Mouse (Mus musculus) myocyte (in vitro differentiated cells): ENCODE measurements around the gene Cntnap1. TPM values are rescaled to one million over a fixed set of nuclear protein-coding genes. Genes with fewer than 3 reads are reported as not detected.
"Not testable (repeated sequence)": the region's sequence is repeated elsewhere in the genome, so short reads cannot be mapped to it uniquely, and the experiment has no call there.

Experiments used
- H3K27me3 ChIP-seq: one replicate; pipeline ENCODE4 v1.6.1; 2011; ENCODE audit not compliant: control insufficient read depth, insufficient read depth, insufficient read length
- H3K36me3 ChIP-seq: one replicate; pipeline ENCODE4 v1.6.1; 2011; ENCODE audit not compliant: control insufficient read depth, insufficient read depth
- H3K4me2 ChIP-seq: one replicate; pipeline ENCODE4 v1.6.1; 2011; ENCODE audit warnings: low read depth, control low read depth
- H3K4me3 ChIP-seq: one replicate; pipeline ENCODE4 v1.5.1; 2011; ENCODE audit warnings: mild to moderate bottlenecking, control low read depth, moderate library complexity
- H3K79me2 ChIP-seq: one replicate; pipeline ENCODE4 v1.6.1; 2011; ENCODE audit not compliant: control insufficient read depth, insufficient read depth
- H3ac ChIP-seq: one replicate; pipeline ENCODE4 v1.6.1; 2011; ENCODE audit not compliant: control insufficient read depth, insufficient read length
- CEBPB ChIP-seq: IDR thresholded peaks from 2 replicates; pipeline ENCODE4 v1.6.1; 2011; ENCODE audit warnings: mild to moderate bottlenecking, moderate library complexity; ENCODE audit not compliant: poor library complexity, insufficient read depth, severe bottlenecking
- E2F4 ChIP-seq: IDR thresholded peaks from one replicate; pipeline ENCODE4 v1.6.1; 2011; ENCODE audit warnings: mild to moderate bottlenecking, control low read depth, moderate library complexity; ENCODE audit not compliant: insufficient read depth
- MAX ChIP-seq: IDR thresholded peaks from one replicate; pipeline ENCODE4 v1.6.1; 2011; ENCODE audit warnings: low read depth, mild to moderate bottlenecking, control low read depth
- MYOD1 ChIP-seq, 3 experiments: IDR thresholded peaks; one replicate each; pipeline ENCODE4 v1.6.1; 2011; ENCODE audit warnings: control low read depth in 2 of 3, low read depth in 2 of 3, mild to moderate bottlenecking in 2 of 3, moderate library complexity in 1 of 3; ENCODE audit not compliant: insufficient read length in 2 of 3, control insufficient read depth in 1 of 3
- MYOG ChIP-seq, 3 experiments: IDR thresholded peaks; one replicate each; pipeline ENCODE4 v1.6.1; 2011; ENCODE audit warnings: control low read depth in 2 of 3, low read depth in 2 of 3, mild to moderate bottlenecking in 2 of 3; ENCODE audit not compliant: insufficient read length in 2 of 3, control insufficient read depth in 1 of 3, insufficient read depth in 1 of 3
- POLR2A ChIP-seq: IDR thresholded peaks from one replicate; pipeline ENCODE4 v1.6.1; 2011; ENCODE audit warnings: low read depth, mild to moderate bottlenecking, control low read depth, moderate library complexity; ENCODE audit not compliant: insufficient read length
- POLR2AphosphoS2 ChIP-seq: IDR thresholded peaks from one replicate; pipeline ENCODE4 v1.6.1; 2011; ENCODE audit warnings: low read depth, control low read depth; ENCODE audit not compliant: insufficient read length
- REST ChIP-seq: IDR thresholded peaks from one replicate; pipeline ENCODE4 v1.6.1; 2011; ENCODE audit warnings: mild to moderate bottlenecking, control low read depth, moderate library complexity; ENCODE audit not compliant: insufficient read depth, insufficient read length
- SRF ChIP-seq: IDR thresholded peaks from one replicate; pipeline ENCODE4 v1.6.1; 2011; ENCODE audit warnings: low read depth; ENCODE audit not compliant: control insufficient read depth, insufficient read length
- TCF12 ChIP-seq: IDR thresholded peaks from one replicate; pipeline ENCODE4 v1.6.1; 2011; ENCODE audit warnings: mild to moderate bottlenecking, control low read depth; ENCODE audit not compliant: poor library complexity, insufficient read depth, severe bottlenecking
- TCF3 ChIP-seq: IDR thresholded peaks from one replicate; pipeline ENCODE4 v1.6.1; 2011; ENCODE audit warnings: low read depth, control low read depth; ENCODE audit not compliant: insufficient read length
- USF1 ChIP-seq: IDR thresholded peaks from one replicate; pipeline ENCODE4 v1.6.1; 2011; ENCODE audit warnings: low read depth, mild to moderate bottlenecking, control low read depth, moderate library complexity
- polyA plus RNA-seq: library from polyadenylated mRNA; unstranded; fragments of >200 nt; fragmentation: generic; extraction: Trizol; gene quantifications from one replicate; pipeline ENCODE4 v1.2.1, GENCODE M21; 2012; ENCODE audit warnings: missing spikeins

The Cntnap1 gene
- polyA plus RNA-seq: 1.3 TPM

DNA sequence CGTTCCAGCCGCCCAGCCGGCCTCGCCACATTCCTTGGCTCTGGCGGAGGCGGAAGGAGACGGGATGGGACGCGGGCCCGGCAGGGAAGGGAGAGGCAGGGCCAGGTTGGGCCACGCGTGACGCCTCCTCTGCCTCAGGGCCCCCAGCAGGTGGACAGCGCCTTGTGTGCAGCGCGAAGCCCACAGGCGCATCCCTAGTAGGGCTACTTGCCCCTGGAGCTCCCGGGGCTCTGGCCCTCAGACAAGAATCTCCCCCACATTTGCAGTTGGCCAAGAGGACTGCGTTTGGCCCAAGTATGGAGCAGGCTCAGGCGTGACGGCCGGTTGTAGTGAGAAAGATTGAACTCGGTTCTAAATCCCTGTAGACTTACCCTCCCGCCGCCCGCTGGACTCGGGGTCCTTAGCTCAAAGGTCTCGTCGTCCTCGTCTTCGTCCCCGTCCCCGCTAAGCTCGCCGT, at the start of gene Cntnap1:
Cntnap1 (plus strand) TSS at position 170 of the 457 bp plus-strand sequence.
- H3K27me3 ChIP-seq: no peaks in the 10 kb centered on the region
- H3K4me2 ChIP-seq: peak within 1 kb of the TSS; percentile 97
- peak within 1 kb of the TSS; percentile 81 for H3ac ChIP-seq
- H3K36me3 ChIP-seq: peaks cover 26% of the 10 kb centered on the region
- H3K79me2 ChIP-seq: peaks cover 24% of the 10 kb centered on the region
- peak within 1 kb of the TSS; percentile 99 for H3K4me3 ChIP-seq
- TF ChIP-seq SRF: no peak
- peak in 1 of 3 experiments; percentile 55 for TF ChIP-seq MYOG (IDR thresholded peaks at IDR 0.05; ENCODE audit: control insufficient read depth in 1 of 3, insufficient read depth in 1 of 3, insufficient read length in 2 of 3, low read depth in 2 of 3)
- TF ChIP-seq TCF3: no peak
- no peak for TF ChIP-seq USF1
- TF ChIP-seq TCF12: no peak
- TF ChIP-seq POLR2AphosphoS2: peak; percentile 58
- TF ChIP-seq POLR2A: peak; percentile 60
- TF ChIP-seq CEBPB: no peak
- TF ChIP-seq MYOD1 (IDR thresholded peaks at IDR 0.05; ENCODE audit: control insufficient read depth in 1 of 3, insufficient read length in 2 of 3, low read depth in 2 of 3): peak in 2 of 3 experiments; percentile 12 to 73
- TF ChIP-seq MAX: no peak
- peak; percentile 68 for TF ChIP-seq REST
- no peak for TF ChIP-seq E2F4

DNA sequence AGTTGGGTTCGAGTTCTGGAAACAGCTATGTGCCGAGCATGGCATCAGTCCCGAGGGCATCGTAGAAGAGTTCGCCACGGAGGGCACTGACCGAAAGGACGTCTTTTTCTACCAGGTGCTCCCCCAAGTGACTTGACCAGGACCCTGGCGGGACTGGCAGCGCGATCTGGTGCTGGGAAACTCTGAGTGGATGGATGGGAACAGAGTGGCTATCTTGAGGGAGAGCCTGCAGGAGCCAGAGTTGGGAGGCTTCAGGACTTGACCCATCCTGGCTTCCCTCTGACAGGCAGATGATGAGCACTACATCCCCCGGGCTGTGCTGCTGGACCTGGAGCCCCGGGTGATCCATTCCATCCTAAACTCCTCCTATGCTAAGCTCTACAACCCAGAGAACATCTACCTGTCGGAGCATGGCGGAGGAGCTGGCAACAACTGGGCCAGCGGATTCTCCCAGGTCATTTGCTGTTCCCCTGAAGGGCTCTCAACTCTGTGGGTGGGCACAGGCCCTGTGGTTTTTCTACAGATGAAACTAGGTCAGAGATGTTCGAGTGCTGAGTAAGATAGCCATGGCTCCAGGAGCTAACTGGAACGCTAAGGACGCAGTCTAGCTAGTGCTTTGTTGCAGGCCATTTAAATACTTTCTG, 49.7 kb upstream of the Cntnap1 start:
- Histone ChIP-seq H3K36me3 (peaks cover 18% of the 10 kb centered on the region), H3K4me3 (peak overlapping the region; percentile 72), H3K27me3 (no peaks in the 10 kb centered on the region), H3K79me2 (peaks cover 49% of the 10 kb centered on the region), H3ac (peak overlapping the region; percentile 23), H3K4me2 (peak overlapping the region; percentile 79)
- TF ChIP-seq POLR2A (no peak), CEBPB (no peak), TCF12 (no peak), MYOD1 (IDR thresholded peaks at IDR 0.05; ENCODE audit: control insufficient read depth in 1 of 3, insufficient read length in 2 of 3, low read depth in 2 of 3) (no peak), E2F4 (no peak), TCF3 (no peak), REST (no peak), USF1 (no peak), POLR2AphosphoS2 (no peak), MAX (no peak), MYOG (IDR thresholded peaks at IDR 0.05; ENCODE audit: control insufficient read depth in 1 of 3, insufficient read depth in 1 of 3, insufficient read length in 2 of 3, low read depth in 2 of 3) (no peak), SRF (no peak)

DNA sequence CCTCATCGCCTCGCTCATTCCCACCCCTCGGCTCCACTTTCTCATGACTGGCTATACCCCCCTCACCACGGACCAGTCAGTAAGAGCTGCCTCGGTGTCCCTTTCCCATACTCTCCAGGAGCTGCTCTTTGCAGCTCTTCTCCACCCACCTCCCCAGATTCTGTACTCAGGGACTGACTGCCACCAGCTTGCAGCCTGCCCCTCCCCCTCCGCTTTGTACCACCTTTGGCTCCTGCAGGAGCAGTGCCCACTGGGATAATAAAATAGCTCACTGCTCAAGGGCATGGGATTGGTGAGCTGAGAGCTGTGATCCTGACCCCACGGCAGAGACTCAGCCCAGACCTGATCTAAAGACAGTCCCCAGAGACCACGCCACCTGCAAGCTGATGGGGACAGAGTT, 45.8 kb upstream of the Cntnap1 start:
- H3K4me3 ChIP-seq, H3ac ChIP-seq, H3K27me3 ChIP-seq, H3K4me2 ChIP-seq: not testable (repeated sequence)
- Histone ChIP-seq H3K79me2 (peaks cover 11% of the 10 kb centered on the region), H3K36me3 (peaks cover 11% of the 10 kb centered on the region)

DNA sequence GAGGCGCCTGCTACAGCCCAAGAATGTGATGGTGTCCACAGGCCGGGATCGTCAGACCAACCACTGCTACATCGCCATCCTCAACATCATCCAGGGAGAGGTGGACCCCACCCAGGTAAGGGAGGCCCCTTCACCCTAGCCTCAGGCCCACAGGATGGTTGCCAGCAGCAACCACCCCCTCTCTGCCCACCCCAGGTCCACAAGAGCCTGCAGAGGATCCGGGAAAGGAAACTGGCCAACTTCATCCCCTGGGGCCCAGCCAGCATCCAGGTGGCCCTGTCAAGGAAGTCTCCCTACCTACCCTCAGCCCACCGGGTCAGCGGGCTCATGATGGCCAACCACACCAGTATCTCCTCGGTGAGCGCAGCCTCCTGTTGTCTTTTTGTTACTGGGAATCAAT, 45.3 kb upstream of the Cntnap1 start:
- Histone ChIP-seq H3K36me3 (peaks cover 11% of the 10 kb centered on the region), H3K79me2 (peaks cover 11% of the 10 kb centered on the region)
- not testable (repeated sequence) for H3ac ChIP-seq, H3K27me3 ChIP-seq, H3K4me2 ChIP-seq, H3K4me3 ChIP-seq

DNA sequence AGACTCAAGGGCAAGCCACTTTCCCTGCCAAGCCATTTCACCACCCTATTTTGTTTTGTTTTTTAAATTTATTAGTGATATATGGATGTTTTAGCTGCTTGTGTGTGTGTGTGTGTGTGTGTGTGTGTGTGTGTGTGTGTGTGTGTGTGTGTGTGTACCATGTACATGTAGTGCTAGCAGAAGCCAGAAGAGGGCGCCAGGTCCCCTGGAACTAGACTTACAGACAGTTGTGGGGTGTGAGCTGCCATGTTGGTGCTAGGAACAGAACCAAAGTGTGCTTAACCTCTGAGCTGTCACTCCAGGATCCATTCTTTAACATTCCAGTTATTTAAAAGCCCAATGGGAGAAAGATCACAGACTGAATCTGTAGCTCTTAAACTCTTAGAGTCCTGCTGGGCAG, 43.2 kb upstream of the Cntnap1 start:
- no peak overlapping the region for H3ac ChIP-seq
- no peak overlapping the region for H3K4me2 ChIP-seq
- no peaks in the 10 kb centered on the region for H3K79me2 ChIP-seq
- no peak overlapping the region for H3K4me3 ChIP-seq
- no peak for TF ChIP-seq POLR2AphosphoS2
- no peak for TF ChIP-seq MYOG (IDR thresholded peaks at IDR 0.05; ENCODE audit: control insufficient read depth in 1 of 3, insufficient read depth in 1 of 3, insufficient read length in 2 of 3, low read depth in 2 of 3)
- TF ChIP-seq REST: no peak
- no peak for TF ChIP-seq TCF12
- no peak for TF ChIP-seq MYOD1 (IDR thresholded peaks at IDR 0.05; ENCODE audit: control insufficient read depth in 1 of 3, insufficient read length in 2 of 3, low read depth in 2 of 3)
- TF ChIP-seq MAX: no peak
- no peak for TF ChIP-seq SRF
- no peak for TF ChIP-seq USF1
- no peak for TF ChIP-seq TCF3
- TF ChIP-seq E2F4: no peak
- peaks cover 11% of the 10 kb centered on the region for H3K36me3 ChIP-seq
- no peaks in the 10 kb centered on the region for H3K27me3 ChIP-seq
